Mouse (Mus musculus) E14TG2a.4 (cell line): Measurements from ENCODE around the gene Il11ra1.

Experiments used
- H3K27me3 ChIP-seq: 2 replicates; pipeline ENCODE4 v1.6.1; 2014; ENCODE audit warnings: low read length, control low read depth; ENCODE audit not compliant: insufficient read depth
- H3K36me3 ChIP-seq: 2 replicates; pipeline ENCODE4 v1.6.1; 2014; ENCODE audit warnings: low read length, control low read depth; ENCODE audit not compliant: insufficient read depth
- H3K4me1 ChIP-seq: replicated peaks from 2 replicates; pipeline ENCODE4 v1.6.1; 2014; ENCODE audit warnings: low read depth, low read length, control low read depth
- H3K4me3 ChIP-seq: replicated peaks from 2 replicates; pipeline ENCODE4 v1.5.1; 2014; ENCODE audit warnings: mild to moderate bottlenecking, low read length
- H3K9me3 ChIP-seq: 2 replicates; pipeline ENCODE4 v1.6.1; 2014; ENCODE audit warnings: low read length, control low read depth
- CTCF ChIP-seq: conservative IDR thresholded peaks from 2 replicates; pipeline ENCODE4 v1.5.1; 2014; ENCODE audit warnings: low read length
- NANOG ChIP-seq: IDR thresholded peaks from 2 replicates; pipeline ENCODE4 v1.6.1; 2014; ENCODE audit warnings: borderline replicate concordance, low read length, mixed read lengths
- POU5F1 ChIP-seq: IDR thresholded peaks from 2 replicates; pipeline ENCODE4 v1.6.1; 2014; ENCODE audit warnings: low read length, borderline replicate concordance

Gene Il11ra1

DNA sequence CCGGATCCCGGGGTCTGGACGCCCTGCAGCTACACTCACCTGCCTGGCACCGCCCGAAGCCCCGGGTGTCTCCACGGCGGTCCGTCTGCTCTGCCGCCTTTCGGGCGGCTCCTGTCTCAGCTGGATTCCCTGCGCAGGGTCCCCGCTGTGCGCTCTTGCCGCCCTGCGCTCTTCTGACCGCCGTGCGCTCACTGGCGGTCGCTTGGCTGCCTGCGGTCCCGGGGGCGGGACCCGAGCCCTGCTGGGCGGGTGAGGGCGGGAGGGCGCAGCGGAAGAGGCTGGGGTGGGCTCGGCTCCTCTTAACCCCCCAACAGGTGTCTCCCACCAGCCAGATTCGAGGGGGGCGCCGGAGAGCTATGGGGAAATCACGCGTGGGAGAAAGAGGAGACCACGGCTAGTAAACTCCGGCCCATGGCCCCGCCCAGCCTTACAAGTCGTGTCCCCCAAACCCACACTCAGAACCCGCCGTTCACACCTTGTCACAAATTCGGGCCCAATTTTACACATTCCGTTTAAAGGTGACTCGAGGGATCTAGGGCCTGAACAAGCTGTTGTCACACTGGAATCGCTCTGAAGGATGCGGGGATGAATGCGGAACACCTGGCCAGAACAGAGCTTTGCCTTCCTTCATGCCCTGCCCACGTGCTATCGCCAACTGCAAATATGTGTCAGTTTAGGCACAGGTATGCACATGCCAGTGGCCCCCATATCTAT is 31.4 kb downstream of the Il11ra1 start, which contains the start of gene Arid3c:
Gene Arid3c (minus strand): TSS at position 91 of the 714 bp plus-strand sequence.
- no peaks in the 10 kb centered on the region for H3K9me3 ChIP-seq
- H3K36me3 ChIP-seq, result no peaks in the 10 kb centered on the region
- peak within 1 kb of the TSS; percentile 76 for H3K4me3 ChIP-seq
- peaks cover 21% of the 10 kb centered on the region for H3K4me1 ChIP-seq
- TF ChIP-seq CTCF (no peak), POU5F1 (no peak), NANOG (no peak)
- peaks cover 84% of the 10 kb centered on the region for H3K27me3 ChIP-seq

- TF ChIP-seq CTCF, result peak; percentile 49
- TF ChIP-seq POU5F1, result no peak
- no peak for TF ChIP-seq NANOG
- Histone ChIP-seq H3K4me3 (no peak overlapping the region), H3K27me3 (peaks cover 25% of the 10 kb centered on the region), H3K9me3 (no peaks in the 10 kb centered on the region), H3K36me3 (peaks cover 26% of the 10 kb centered on the region), H3K4me1 (peaks cover 35% of the 10 kb centered on the region)
These were observed 37.9 kb downstream of the Il11ra1 start for GRCm38 (mm10) chr4:41737602-41738255.

- TF ChIP-seq NANOG (no peak), POU5F1 (no peak), CTCF (no peak)
- Histone ChIP-seq H3K4me3 (no peak overlapping the region), H3K9me3 (no peaks in the 10 kb centered on the region), H3K27me3 (peaks cover 20% of the 10 kb centered on the region), H3K4me1 (peaks cover 35% of the 10 kb centered on the region), H3K36me3 (peaks cover 26% of the 10 kb centered on the region)
These were observed 38.4 kb downstream of the Il11ra1 start for GRCm38 (mm10) chr4:41738256-41738603.

DNA sequence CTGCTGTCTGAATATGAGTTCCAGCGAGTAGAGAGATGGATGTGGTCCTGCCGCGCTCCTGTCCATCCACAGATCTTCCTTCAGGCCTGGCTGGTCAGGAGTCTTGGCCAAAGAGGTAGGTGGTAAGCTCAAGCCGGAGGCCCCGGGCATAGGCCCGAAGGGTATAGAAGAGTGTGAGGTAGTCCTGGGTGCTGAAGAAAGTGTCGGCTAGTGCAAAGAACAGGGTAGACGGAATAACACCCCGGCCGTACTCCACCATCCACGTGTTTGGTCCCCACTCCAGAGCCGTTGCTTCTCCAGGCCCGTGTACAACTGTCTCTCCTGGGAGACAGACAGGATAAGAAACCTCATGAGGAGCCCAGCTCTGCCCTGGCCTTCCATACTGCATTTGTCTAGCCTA is 39.5 kb downstream of the Il11ra1 start:
- peaks cover 13% of the 10 kb centered on the region; the same call in 1 of the 2 replicates for H3K27me3 ChIP-seq
- H3K36me3 ChIP-seq, result peaks cover 26% of the 10 kb centered on the region
- no peak for TF ChIP-seq NANOG
- TF ChIP-seq POU5F1, result no peak
- TF ChIP-seq CTCF, result no peak
- peaks cover 35% of the 10 kb centered on the region for H3K4me1 ChIP-seq
- H3K9me3 ChIP-seq, result no peaks in the 10 kb centered on the region
- H3K4me3 ChIP-seq, result peak overlapping the region; percentile 95

GRCm38 (mm10) chr4:41740380-41741157 is 40.8 kb downstream of the Il11ra1 start:
- Histone ChIP-seq H3K36me3 (peaks cover 26% of the 10 kb centered on the region), H3K9me3 (no peaks in the 10 kb centered on the region), H3K4me1 (peaks cover 35% of the 10 kb centered on the region), H3K4me3 (peak overlapping the region; percentile 95), H3K27me3 (peaks cover 4% of the 10 kb centered on the region; the same call in 1 of the 2 replicates)
- TF ChIP-seq POU5F1, result no peak
- TF ChIP-seq CTCF, result 0 out of 2 replicates have a peak, but pooled peaks have one; percentile 2
- no peak for TF ChIP-seq NANOG

- peaks cover 35% of the 10 kb centered on the region for H3K4me1 ChIP-seq
- peaks cover 5% of the 10 kb centered on the region for H3K9me3 ChIP-seq
- H3K27me3 ChIP-seq, result 0 out of 2 replicates have a peak, but pooled peaks cover 3% of the 10 kb centered on the region
- H3K4me3 ChIP-seq, result peak overlapping the region; percentile 95
- H3K36me3 ChIP-seq, result peaks cover 26% of the 10 kb centered on the region
- TF ChIP-seq CTCF, result no peak
These were observed 41.4 kb downstream of the Il11ra1 start for GRCm38 (mm10) chr4:41741158-41741560.

DNA sequence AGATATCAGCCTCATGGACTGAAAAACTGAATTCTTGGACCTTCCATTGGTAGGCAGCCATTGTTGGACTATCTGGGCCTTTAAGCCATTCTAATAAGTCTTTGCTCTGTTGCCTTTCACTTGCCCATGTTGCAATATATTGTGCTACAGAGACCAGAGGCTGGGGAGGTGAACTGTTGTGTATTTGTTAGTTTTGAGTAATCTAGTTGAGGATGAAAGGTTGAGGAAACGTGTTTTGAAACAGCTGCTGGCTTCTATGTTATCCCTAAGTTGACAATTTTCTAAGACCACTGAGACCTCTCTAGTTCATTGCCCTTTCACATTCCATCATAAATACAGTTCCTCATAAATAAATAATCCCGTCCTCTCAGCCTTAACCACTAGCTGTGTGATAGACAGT is 44.3 kb downstream of the Il11ra1 start:
- Histone ChIP-seq H3K4me3 (no peak overlapping the region), H3K4me1 (peaks cover 21% of the 10 kb centered on the region), H3K27me3 (0 out of 2 replicates have a peak, but pooled peaks cover 3% of the 10 kb centered on the region), H3K9me3 (peaks cover 35% of the 10 kb centered on the region), H3K36me3 (peaks cover 8% of the 10 kb centered on the region)
- TF ChIP-seq NANOG (no peak), CTCF (no peak), POU5F1 (no peak)

- H3K27me3 ChIP-seq, result 0 out of 2 replicates have a peak, but pooled peaks cover 3% of the 10 kb centered on the region
- H3K9me3 ChIP-seq, result peaks cover 35% of the 10 kb centered on the region
- no peak overlapping the region for H3K4me3 ChIP-seq
- H3K36me3 ChIP-seq, result no peaks in the 10 kb centered on the region
- TF ChIP-seq POU5F1, result no peak
- TF ChIP-seq CTCF, result no peak
- TF ChIP-seq NANOG, result no peak
- H3K4me1 ChIP-seq, result peaks cover 12% of the 10 kb centered on the region
These were observed 45.2 kb downstream of the Il11ra1 start for GRCm38 (mm10) chr4:41745021-41745420.
